Mouse (Mus musculus): Measurements from ENCODE around the gene Prkca. TPM values are rescaled to one million over a fixed set of nuclear protein-coding genes. Genes with fewer than 3 reads are reported as not detected.

Prkca gene
- polyA plus RNA-seq, 1 experiment from 2014 or later, result 7.4 TPM

GRCm38 (mm10) chr11:108226248-108226647 is 117.5 kb downstream of the Prkca start:
- H3K4me1 ChIP-seq (ENCODE audit: control insufficient read depth, insufficient read depth, low read depth, low read length), result peaks cover 30% of the 10 kb centered on the region

GRCm38 (mm10) chr11:108224233-108224973 is 119.3 kb downstream of the Prkca start:
- Histone ChIP-seq H3K4me1 (ENCODE audit: control insufficient read depth, insufficient read depth, low read depth, low read length) (peaks cover 32% of the 10 kb centered on the region), H3K27me3 (replicated peaks; ENCODE audit: control insufficient read depth, insufficient read depth, low read length) (no peaks in the 10 kb centered on the region), H3K27ac (ENCODE audit: low read depth, low read length) (peak overlapping the region; percentile 49), H3K4me2 (ENCODE audit: low read length) (no peak overlapping the region), H3K9me3 (ENCODE audit: control insufficient read depth, low read length) (no peaks in the 10 kb centered on the region), H3K4me3 (ENCODE audit: low read length) (no peak overlapping the region), H3K9ac (ENCODE audit: low read depth, low read length) (no peak overlapping the region), H3K36me3 (ENCODE audit: control insufficient read depth, insufficient read depth, low read length) (no peaks in the 10 kb centered on the region)
- 34% methylated on average over 11 of the region's 11 CpGs for WGBS
- ATAC-seq, result 0 out of 2 replicates have a peak, but pooled peaks have one; percentile 35

More at GRCm38 (mm10) chr11:108226248-108226647, 117.5 kb downstream of the Prkca start:
- no peaks in the 10 kb centered on the region for H3K27me3 ChIP-seq (replicated peaks; ENCODE audit: control insufficient read depth, insufficient read depth, low read length)
- 51% methylated on average over 5 of the region's 5 CpGs for WGBS
- no peak overlapping the region for H3K4me3 ChIP-seq (ENCODE audit: low read length)
- no peak for ATAC-seq
- H3K4me2 ChIP-seq (ENCODE audit: low read length), result no peak overlapping the region
- H3K36me3 ChIP-seq (ENCODE audit: control insufficient read depth, insufficient read depth, low read length), result no peaks in the 10 kb centered on the region
- no peak overlapping the region for H3K9ac ChIP-seq (ENCODE audit: low read depth, low read length)
- H3K9me3 ChIP-seq (ENCODE audit: control insufficient read depth, low read length), result no peaks in the 10 kb centered on the region
- H3K27ac ChIP-seq (ENCODE audit: low read depth, low read length), result no peak overlapping the region

- no peak overlapping the region for H3K4me3 ChIP-seq (ENCODE audit: low read length)
- peak overlapping the region; percentile 49; the same call in 1 of the 2 replicates for H3K27ac ChIP-seq (ENCODE audit: low read depth, low read length)
- no peak overlapping the region for H3K4me2 ChIP-seq (ENCODE audit: low read length)
- no peaks in the 10 kb centered on the region for H3K36me3 ChIP-seq (ENCODE audit: control insufficient read depth, insufficient read depth, low read length)
- WGBS, result 46% methylated on average over 13 of the region's 13 CpGs
- H3K27me3 ChIP-seq (replicated peaks; ENCODE audit: control insufficient read depth, insufficient read depth, low read length), result no peaks in the 10 kb centered on the region
- peaks cover 32% of the 10 kb centered on the region for H3K4me1 ChIP-seq (ENCODE audit: control insufficient read depth, insufficient read depth, low read depth, low read length)
- H3K9ac ChIP-seq (ENCODE audit: low read depth, low read length), result no peak overlapping the region
- ATAC-seq, result peak; percentile 43; the same call in 1 of the 2 replicates
- H3K9me3 ChIP-seq (ENCODE audit: control insufficient read depth, low read length), result no peaks in the 10 kb centered on the region
These were observed 120.0 kb downstream of the Prkca start for GRCm38 (mm10) chr11:108223613-108224232.

DNA sequence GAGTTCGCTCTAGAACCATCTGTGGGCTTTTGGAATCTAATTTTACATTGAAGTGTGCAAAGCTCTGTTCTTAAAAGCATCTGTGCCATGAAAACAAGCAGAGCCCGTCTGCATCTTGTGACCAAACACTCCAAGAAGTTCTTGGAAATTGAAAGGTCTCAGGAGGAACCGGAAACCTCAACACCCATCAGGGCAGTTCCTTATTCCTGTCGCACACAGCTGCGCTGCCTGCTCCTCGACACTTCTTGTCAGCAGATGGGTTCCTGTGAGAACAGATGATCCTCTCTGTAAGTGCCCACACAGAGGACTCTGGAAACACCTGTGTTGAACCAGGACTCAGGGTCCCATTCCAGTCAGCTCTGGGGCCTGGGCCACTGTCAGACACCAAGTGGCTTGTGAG is 120.6 kb downstream of the Prkca start:
- H3K9ac ChIP-seq (ENCODE audit: low read depth, low read length), result no peak overlapping the region
- 76% methylated on average over 6 of the region's 6 CpGs for WGBS
- peaks cover 32% of the 10 kb centered on the region for H3K4me1 ChIP-seq (ENCODE audit: control insufficient read depth, insufficient read depth, low read depth, low read length)
- no peaks in the 10 kb centered on the region for H3K27me3 ChIP-seq (replicated peaks; ENCODE audit: control insufficient read depth, insufficient read depth, low read length)
- H3K4me2 ChIP-seq (ENCODE audit: low read length), result no peak overlapping the region
- no peaks in the 10 kb centered on the region for H3K9me3 ChIP-seq (ENCODE audit: control insufficient read depth, low read length)
- no peaks in the 10 kb centered on the region for H3K36me3 ChIP-seq (ENCODE audit: control insufficient read depth, insufficient read depth, low read length)
- peak overlapping the region; percentile 49 for H3K27ac ChIP-seq (ENCODE audit: low read depth, low read length)
- H3K4me3 ChIP-seq (ENCODE audit: low read length), result no peak overlapping the region
- peak; percentile 18; the same call in 1 of the 2 replicates for ATAC-seq

GRCm38 (mm10) chr11:108222616-108223015 is 121.1 kb downstream of the Prkca start:
- Histone ChIP-seq H3K4me1 (ENCODE audit: control insufficient read depth, insufficient read depth, low read depth, low read length) (peaks cover 32% of the 10 kb centered on the region), H3K4me3 (ENCODE audit: low read length) (no peak overlapping the region), H3K27ac (ENCODE audit: low read depth, low read length) (peak overlapping the region; percentile 49; the same call in 1 of the 2 replicates), H3K9ac (ENCODE audit: low read depth, low read length) (no peak overlapping the region), H3K9me3 (ENCODE audit: control insufficient read depth, low read length) (no peaks in the 10 kb centered on the region), H3K36me3 (ENCODE audit: control insufficient read depth, insufficient read depth, low read length) (no peaks in the 10 kb centered on the region), H3K4me2 (ENCODE audit: low read length) (no peak overlapping the region), H3K27me3 (replicated peaks; ENCODE audit: control insufficient read depth, insufficient read depth, low read length) (no peaks in the 10 kb centered on the region)
- 73% methylated on average over 8 of the region's 8 CpGs for WGBS
- ATAC-seq, result no peak

GRCm38 (mm10) chr11:108222026-108222425 is 121.7 kb downstream of the Prkca start:
- no peak overlapping the region for H3K4me3 ChIP-seq (ENCODE audit: low read length)
- peaks cover 32% of the 10 kb centered on the region for H3K4me1 ChIP-seq (ENCODE audit: control insufficient read depth, insufficient read depth, low read depth, low read length)
- H3K36me3 ChIP-seq (ENCODE audit: control insufficient read depth, insufficient read depth, low read length), result no peaks in the 10 kb centered on the region
- H3K4me2 ChIP-seq (ENCODE audit: low read length), result no peak overlapping the region
- no peaks in the 10 kb centered on the region for H3K9me3 ChIP-seq (ENCODE audit: control insufficient read depth, low read length)
- H3K27me3 ChIP-seq (replicated peaks; ENCODE audit: control insufficient read depth, insufficient read depth, low read length), result no peaks in the 10 kb centered on the region
- no peak overlapping the region for H3K9ac ChIP-seq (ENCODE audit: low read depth, low read length)
- WGBS, result 54% methylated on average over 3 of the region's 3 CpGs
- ATAC-seq, result no peak
- H3K27ac ChIP-seq (ENCODE audit: low read depth, low read length), result peak overlapping the region; percentile 42; the same call in 1 of the 2 replicates

GRCm38 (mm10) chr11:108221124-108221835 is 122.4 kb downstream of the Prkca start:
- no peak overlapping the region for H3K4me3 ChIP-seq (ENCODE audit: low read length)
- H3K27ac ChIP-seq (ENCODE audit: low read depth, low read length), result peak overlapping the region; percentile 42
- H3K9me3 ChIP-seq (ENCODE audit: control insufficient read depth, low read length), result no peaks in the 10 kb centered on the region
- no peak overlapping the region for H3K9ac ChIP-seq (ENCODE audit: low read depth, low read length)
- ATAC-seq, result peak; percentile 22; the same call in 1 of the 2 replicates
- 64% methylated on average over 13 of the region's 13 CpGs for WGBS
- H3K4me1 ChIP-seq (ENCODE audit: control insufficient read depth, insufficient read depth, low read depth, low read length), result peaks cover 30% of the 10 kb centered on the region
- no peak overlapping the region for H3K4me2 ChIP-seq (ENCODE audit: low read length)
- H3K27me3 ChIP-seq (replicated peaks; ENCODE audit: control insufficient read depth, insufficient read depth, low read length), result no peaks in the 10 kb centered on the region
- H3K36me3 ChIP-seq (ENCODE audit: control insufficient read depth, insufficient read depth, low read length), result no peaks in the 10 kb centered on the region

DNA sequence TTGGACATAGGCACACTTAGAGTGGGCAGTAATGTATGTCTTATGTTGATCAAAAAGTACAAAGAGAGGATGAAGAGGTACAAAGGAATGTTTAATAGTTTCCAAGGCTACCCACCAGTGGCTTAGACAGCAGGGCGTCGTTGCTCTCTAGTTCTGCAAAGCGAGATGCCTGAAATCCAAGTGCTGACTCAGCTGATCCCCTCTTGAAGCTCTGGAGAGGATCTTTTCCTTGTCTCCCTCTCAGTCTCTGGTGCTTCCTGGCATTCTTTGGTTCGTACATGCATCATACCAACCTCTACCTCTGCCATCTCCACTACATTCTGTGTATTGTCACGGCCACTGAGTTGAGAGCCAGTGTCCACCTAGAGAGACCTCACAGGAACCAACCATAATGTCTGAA is 123.1 kb downstream of the Prkca start:
- Histone ChIP-seq H3K4me3 (ENCODE audit: low read length) (no peak overlapping the region), H3K9ac (ENCODE audit: low read depth, low read length) (no peak overlapping the region), H3K27me3 (replicated peaks; ENCODE audit: control insufficient read depth, insufficient read depth, low read length) (no peaks in the 10 kb centered on the region), H3K27ac (ENCODE audit: low read depth, low read length) (no peak overlapping the region), H3K4me1 (ENCODE audit: control insufficient read depth, insufficient read depth, low read depth, low read length) (peaks cover 31% of the 10 kb centered on the region), H3K9me3 (ENCODE audit: control insufficient read depth, low read length) (no peaks in the 10 kb centered on the region), H3K36me3 (ENCODE audit: control insufficient read depth, insufficient read depth, low read length) (no peaks in the 10 kb centered on the region), H3K4me2 (ENCODE audit: low read length) (no peak overlapping the region)
- 73% methylated on average over 5 of the region's 5 CpGs for WGBS
- no peak for ATAC-seq

DNA sequence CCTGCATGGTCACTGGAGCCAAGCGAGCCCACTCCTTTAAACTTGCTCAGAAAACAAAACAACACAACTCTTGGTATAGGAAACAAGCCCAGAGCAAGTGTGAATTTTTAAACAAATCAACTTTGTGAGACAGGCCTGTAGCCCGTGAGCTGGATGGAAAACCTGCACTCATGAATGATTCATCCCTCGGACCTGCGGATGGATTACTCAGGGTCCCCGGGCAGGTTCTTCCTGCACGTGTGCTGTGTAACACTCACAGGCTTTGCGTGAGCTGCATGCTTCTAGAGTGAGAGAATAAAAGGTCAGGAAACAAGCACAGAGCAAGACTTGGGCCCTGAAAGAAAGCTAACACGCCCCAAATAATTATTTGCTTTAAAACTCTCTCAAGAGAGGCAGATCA is 126.7 kb downstream of the Prkca start:
- Histone ChIP-seq H3K9me3 (ENCODE audit: control insufficient read depth, low read length) (no peaks in the 10 kb centered on the region), H3K4me2 (ENCODE audit: low read length) (no peak overlapping the region), H3K27me3 (replicated peaks; ENCODE audit: control insufficient read depth, insufficient read depth, low read length) (no peaks in the 10 kb centered on the region), H3K4me3 (ENCODE audit: low read length) (no peak overlapping the region), H3K27ac (ENCODE audit: low read depth, low read length) (no peak overlapping the region), H3K9ac (ENCODE audit: low read depth, low read length) (no peak overlapping the region), H3K36me3 (ENCODE audit: control insufficient read depth, insufficient read depth, low read length) (no peaks in the 10 kb centered on the region), H3K4me1 (ENCODE audit: control insufficient read depth, insufficient read depth, low read depth, low read length) (peaks cover 18% of the 10 kb centered on the region)
- WGBS, result 76% methylated on average over 8 of the region's 8 CpGs
- no peak for ATAC-seq
